10 mouse cellular contexts compared by ENCODE assay signal in genomic region chr13:71958651-71959050, GRCm38 (mm10). TPM values are rescaled to one million over a fixed set of nuclear protein-coding genes. Genes with fewer than 3 reads are reported as not detected.
A peak's percentile ranks its signal among the peaks of the same experiment; 100 is the strongest.
DNase-seq lines count a peak whose midpoint lies in the region; ATAC-seq and TF ChIP-seq lines count a peak whose summit lies in the region.
"Had no signal": no experiment of that assay in that cellular context is flagged by ENCODE, and none has a peak within 500 bp of the region (broad histone marks: within the 10 kb centered on the region; RNA-seq: fewer than 3 reads in every experiment).

No protein-coding gene starts in this region.

- no peak overlapping the region for H3K9ac ChIP-seq in heart, embryonic 16.5 days (ENCODE audit: low read length)
- peak overlapping the region; percentile 80 for H3K9ac ChIP-seq in hindbrain, embryonic 12.5 days
- H3K9ac ChIP-seq in midbrain, embryonic 13.5 days (replicated peaks) = peak overlapping the region; percentile 98
- no peak overlapping the region for H3K9ac ChIP-seq in intestine, postnatal 0 days (ENCODE audit: low read depth, low read length)
- H3K9ac ChIP-seq: liver, embryonic 13.5 days had no signal

- peaks cover 66% of the 10 kb centered on the region for H3K27me3 ChIP-seq in heart, embryonic 16.5 days (ENCODE audit: control insufficient read depth, insufficient read depth, low read length)
- peaks cover 49% of the 10 kb centered on the region for H3K27me3 ChIP-seq in hindbrain, embryonic 12.5 days
- peaks cover 45% of the 10 kb centered on the region for H3K27me3 ChIP-seq in midbrain, embryonic 13.5 days
- H3K27me3 ChIP-seq in intestine, postnatal 0 days (replicated peaks; ENCODE audit: control insufficient read depth, insufficient read depth, low read length) = peaks cover 84% of the 10 kb centered on the region

- DNase-seq in heart, postnatal 36 days = no peak
- DNase-seq in brain, embryonic 14.5 days (ENCODE audit: low read depth) = peak; percentile 49
- DNase-seq in thymus, postnatal 14 days = no peak
- DNase-seq in frontal cortex, adult 2 months (ENCODE audit: extremely low spot score in 1 of 2, low spot score in 1 of 2) = no peak
- DNase-seq: liver, embryonic 13.5 days had no signal

- no peak for TF ChIP-seq CTCF in brain, embryonic 14.5 days (IDR thresholded peaks at IDR 0.05; ENCODE audit: borderline replicate concordance, extremely low read depth, insufficient read depth, insufficient read length)
- TF ChIP-seq CTCF in intestine, postnatal 0 days (IDR thresholded peaks at IDR 0.05; ENCODE audit: low read depth) = no peak

- WGBS in heart, embryonic 16.5 days = 15% methylated on average over 16 of the region's 16 CpGs
- 5% methylated on average over 16 of the region's 16 CpGs for WGBS in hindbrain, embryonic 12.5 days
- 2% methylated on average over 16 of the region's 16 CpGs for WGBS in midbrain, embryonic 13.5 days
- WGBS in intestine, postnatal 0 days = 11% methylated on average over 16 of the region's 16 CpGs

- ATAC-seq in heart, embryonic 16.5 days (replicated peaks; ENCODE audit: extremely low read depth, insufficient read depth, low FRiP score) = no peak
- no peak for ATAC-seq in hindbrain, embryonic 12.5 days (ENCODE audit: low FRiP score)
- ATAC-seq in midbrain, embryonic 13.5 days = no peak
- no peak for ATAC-seq in intestine, postnatal 0 days

- peak overlapping the region; percentile 59; the same call in 1 of the 2 replicates for H3K4me3 ChIP-seq in heart, embryonic 16.5 days (ENCODE audit: low read length)
- H3K4me3 ChIP-seq in hindbrain, embryonic 12.5 days = peak overlapping the region; percentile 78
- H3K4me3 ChIP-seq in midbrain, embryonic 13.5 days (replicated peaks) = peak overlapping the region; percentile 82
- H3K4me3 ChIP-seq in intestine, postnatal 0 days (ENCODE audit: low read depth, low read length) = no peak overlapping the region
- H3K4me3 ChIP-seq: liver, embryonic 13.5 days had no signal

- no peaks in the 10 kb centered on the region for H3K36me3 ChIP-seq in heart, embryonic 16.5 days (ENCODE audit: control insufficient read depth, insufficient read depth)
- peaks cover 6% of the 10 kb centered on the region for H3K36me3 ChIP-seq in hindbrain, embryonic 12.5 days
- peaks cover 12% of the 10 kb centered on the region for H3K36me3 ChIP-seq in midbrain, embryonic 13.5 days
- no peaks in the 10 kb centered on the region for H3K36me3 ChIP-seq in intestine, postnatal 0 days (ENCODE audit: control insufficient read depth, insufficient read depth)
- H3K36me3 ChIP-seq: liver, embryonic 13.5 days had no signal

- TF ChIP-seq POLR2A in brain, embryonic 14.5 days (IDR thresholded peaks at IDR 0.05; ENCODE audit: borderline replicate concordance, extremely low read depth, insufficient read depth, insufficient read length, poor library complexity, severe bottlenecking) = no peak

- 0 out of 2 replicates have a peak, but pooled peaks cover 4% of the 10 kb centered on the region for H3K4me1 ChIP-seq in heart, embryonic 16.5 days (ENCODE audit: control insufficient read depth, insufficient read depth, low read length)
- H3K4me1 ChIP-seq in hindbrain, embryonic 12.5 days = peaks cover 65% of the 10 kb centered on the region
- peaks cover 79% of the 10 kb centered on the region for H3K4me1 ChIP-seq in midbrain, embryonic 13.5 days (replicated peaks)
- H3K4me1 ChIP-seq in intestine, postnatal 0 days (replicated peaks; ENCODE audit: control insufficient read depth, insufficient read depth, low read length) = no peaks in the 10 kb centered on the region; the same call in 1 of the 2 replicates
- H3K4me1 ChIP-seq: liver, embryonic 13.5 days had no signal

- H3K4me2 ChIP-seq in heart, embryonic 16.5 days (ENCODE audit: low read depth, low read length) = peak overlapping the region; percentile 76
- peak overlapping the region; percentile 67 for H3K4me2 ChIP-seq in hindbrain, embryonic 12.5 days (replicated peaks)
- peak overlapping the region; percentile 75 for H3K4me2 ChIP-seq in midbrain, embryonic 13.5 days (replicated peaks)
- no peak overlapping the region for H3K4me2 ChIP-seq in intestine, postnatal 0 days (replicated peaks; ENCODE audit: low read depth)
- H3K4me2 ChIP-seq: liver, embryonic 13.5 days had no signal

- H3K9me3 ChIP-seq in heart, embryonic 16.5 days (replicated peaks; ENCODE audit: control insufficient read depth, low read length) = no peaks in the 10 kb centered on the region
- H3K9me3 ChIP-seq in hindbrain, embryonic 12.5 days (replicated peaks) = no peaks in the 10 kb centered on the region
- no peaks in the 10 kb centered on the region for H3K9me3 ChIP-seq in midbrain, embryonic 13.5 days
- H3K9me3 ChIP-seq in intestine, postnatal 0 days (ENCODE audit: control insufficient read depth) = no peaks in the 10 kb centered on the region
- H3K9me3 ChIP-seq: liver, embryonic 13.5 days had no signal

- intact Hi-C loops in heart, postnatal 36 days (cut with DNase I) = loop anchor here (10.0 kb wide), 3 partner anchors 494 to 1076 kb away; no protein-coding TSS in a partner anchor

- H3K27ac ChIP-seq in heart, embryonic 16.5 days (ENCODE audit: low read length) = no peak overlapping the region
- peak overlapping the region; percentile 82 for H3K27ac ChIP-seq in hindbrain, embryonic 12.5 days
- H3K27ac ChIP-seq in midbrain, embryonic 13.5 days = peak overlapping the region; percentile 85
- no peak overlapping the region for H3K27ac ChIP-seq in intestine, postnatal 0 days (ENCODE audit: low read depth, low read length)
- H3K27ac ChIP-seq: liver, embryonic 13.5 days had no signal

RNA-seq across cellular contexts. Expression of gene Irx1, which starts 4.9 kb away (rescaled TPM):
- 1.8 and 2.9 TPM in 2 replicates for polyA plus RNA-seq in heart, embryonic 16.5 days (2015; fragmentation: Nextera tagmentation; extraction: Ambion mirVana)
- 1 to 10 TPM; 5.0 to 8.9 TPM for total RNA-seq in heart, postnatal 36 days (2021)
- 57.2 and 102 TPM in 2 replicates for polyA plus RNA-seq in brain, embryonic 14.5 days (2012; rRNA removed)
- polyA plus RNA-seq in hindbrain, embryonic 12.5 days (2016; fragmentation: Nextera tagmentation; extraction: Ambion mirVana) = 16.1 and 18.6 TPM in 2 replicates
- polyA plus RNA-seq in midbrain, embryonic 13.5 days (2015; fragmentation: Nextera tagmentation; extraction: Ambion mirVana) = 7.6 and 13.7 TPM in 2 replicates
- 0.96 and 1.1 TPM in 2 replicates for polyA plus RNA-seq in frontal cortex, adult 2 months (2012; rRNA removed)
- not detected in 2 replicates for polyA plus RNA-seq in intestine, postnatal 0 days (2015; fragmentation: Nextera tagmentation; extraction: Ambion mirVana)
- total RNA-seq: MEL had no signal
- polyA plus RNA-seq: liver, embryonic 13.5 days had no signal

Comparison
In these comparisons a context has a peak if more than half of its experiments do, and no peak if none do; other contexts are left out.
1. H3K27ac ChIP-seq: peak in hindbrain, embryonic 12.5 days (single experiment) and midbrain, embryonic 13.5 days (single experiment); none in heart, embryonic 16.5 days (single experiment) and intestine, postnatal 0 days (single experiment).
2. H3K9ac ChIP-seq: peak in hindbrain, embryonic 12.5 days (single experiment) and midbrain, embryonic 13.5 days (single experiment); none in heart, embryonic 16.5 days (single experiment) and intestine, postnatal 0 days (single experiment).